Mouse (Mus musculus) kidney, adult 2 months (tissue): ENCODE data around the gene Catsper4. TPM values are rescaled to one million over a fixed set of nuclear protein-coding genes. Genes with fewer than 3 reads are reported as not detected.
"Not testable (repeated sequence)": the region's sequence is repeated elsewhere in the genome, so short reads cannot be mapped to it uniquely, and the experiment has no call there.

Experiments
- DNase-seq: peaks from one replicate; pipeline ENCODE4 v3.0.0; 2021
- H3K27ac ChIP-seq: fragments of 200-500 bp; 2 replicates; pipeline ENCODE4 v1.5.1; 2012; ENCODE audit warnings: low read depth, low read length, control low read depth, inconsistent platforms; ENCODE audit not compliant: insufficient read depth
- H3K27me3 ChIP-seq: fragments of 200-500 bp; replicated peaks from 2 replicates; pipeline ENCODE4 v1.6.1; 2012; ENCODE audit warnings: mild to moderate bottlenecking, moderate library complexity, low read length, inconsistent platforms; ENCODE audit not compliant: control insufficient read depth, insufficient read depth
- H3K36me3 ChIP-seq: fragments of 200-500 bp; 2 replicates; pipeline ENCODE4 v1.6.1; 2012; ENCODE audit warnings: mild to moderate bottlenecking, moderate library complexity, low read length, inconsistent platforms; ENCODE audit not compliant: control insufficient read depth, insufficient read depth
- H3K4me1 ChIP-seq: fragments of 200-500 bp; 2 replicates; pipeline ENCODE4 v1.6.1; 2011; ENCODE audit warnings: low read length; ENCODE audit not compliant: control insufficient read depth, insufficient read depth
- H3K4me3 ChIP-seq: fragments of 200-500 bp; 2 replicates; pipeline ENCODE4 v1.5.1; 2011; ENCODE audit warnings: mild to moderate bottlenecking, low read depth, low read length, control low read depth; ENCODE audit not compliant: insufficient read depth
- CTCF ChIP-seq: fragments of 200-500 bp; conservative IDR thresholded peaks from 2 replicates; pipeline ENCODE4 v1.5.1; 2011; ENCODE audit warnings: low read depth, mild to moderate bottlenecking, control low read depth, low read length, moderate library complexity, mixed read lengths; ENCODE audit not compliant: insufficient read depth, insufficient read length
- POLR2A ChIP-seq: fragments of 200-500 bp; IDR thresholded peaks from one replicate; pipeline ENCODE4 v1.6.1; 2011; ENCODE audit warnings: low read depth, low read length, control low read depth
- WGBS: fragments of 180-500 bp; shearing (Covaris S2); methylation state at CpG from one replicate; pipeline ENCODE4 v1.1.7; 2018; 5-methylcytosine and 5-hydroxymethylcytosine counted together
- polyA plus RNA-seq: library from polyadenylated mRNA; depleted of rRNA; stranded (reverse); fragments of >200 nt; gene quantifications from 2 replicates; pipeline ENCODE4 v1.2.3, GENCODE M21; 2012; rRNA removed

Gene Catsper4
- polyA plus RNA-seq = 0.38 and 0.69 TPM in 2 replicates

DNA sequence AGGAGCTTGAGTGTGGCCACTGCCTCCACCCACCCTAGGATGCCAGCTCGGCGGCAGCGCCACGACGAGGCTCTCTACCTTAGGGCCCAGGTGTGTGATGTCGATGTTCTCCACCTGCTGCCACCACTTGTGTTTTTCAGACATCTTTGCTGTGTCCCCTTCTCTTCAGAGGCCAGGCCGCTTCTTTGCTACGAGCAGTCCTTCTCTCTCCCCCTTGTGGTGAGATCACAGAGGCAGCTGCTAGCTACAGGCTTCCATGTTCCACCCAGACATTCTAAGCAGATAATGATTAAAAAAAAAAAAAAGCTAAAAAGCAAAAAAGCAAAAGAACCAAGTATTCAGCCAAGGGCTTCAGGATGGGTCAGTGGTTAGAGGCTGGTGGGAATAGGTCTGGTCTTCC, at the start of gene Catsper4:
Gene Catsper4, minus strand, starts transcription at position 190 of the 400 bp plus-strand sequence.
- Histone ChIP-seq H3K36me3 (no peaks in the 10 kb centered on the region), H3K27ac (no peak within 1 kb of the TSS), H3K27me3 (no peaks in the 10 kb centered on the region), H3K4me3 (no peak within 1 kb of the TSS), H3K4me1 (peaks cover 4% of the 10 kb centered on the region; the same call in 1 of the 2 replicates)
- 74% methylated on average over 8 of the region's 8 CpGs for WGBS
- no peak for DNase-seq
- TF ChIP-seq POLR2A (no peak), CTCF (no peak; the same call in 1 of the 2 replicates)

DNA sequence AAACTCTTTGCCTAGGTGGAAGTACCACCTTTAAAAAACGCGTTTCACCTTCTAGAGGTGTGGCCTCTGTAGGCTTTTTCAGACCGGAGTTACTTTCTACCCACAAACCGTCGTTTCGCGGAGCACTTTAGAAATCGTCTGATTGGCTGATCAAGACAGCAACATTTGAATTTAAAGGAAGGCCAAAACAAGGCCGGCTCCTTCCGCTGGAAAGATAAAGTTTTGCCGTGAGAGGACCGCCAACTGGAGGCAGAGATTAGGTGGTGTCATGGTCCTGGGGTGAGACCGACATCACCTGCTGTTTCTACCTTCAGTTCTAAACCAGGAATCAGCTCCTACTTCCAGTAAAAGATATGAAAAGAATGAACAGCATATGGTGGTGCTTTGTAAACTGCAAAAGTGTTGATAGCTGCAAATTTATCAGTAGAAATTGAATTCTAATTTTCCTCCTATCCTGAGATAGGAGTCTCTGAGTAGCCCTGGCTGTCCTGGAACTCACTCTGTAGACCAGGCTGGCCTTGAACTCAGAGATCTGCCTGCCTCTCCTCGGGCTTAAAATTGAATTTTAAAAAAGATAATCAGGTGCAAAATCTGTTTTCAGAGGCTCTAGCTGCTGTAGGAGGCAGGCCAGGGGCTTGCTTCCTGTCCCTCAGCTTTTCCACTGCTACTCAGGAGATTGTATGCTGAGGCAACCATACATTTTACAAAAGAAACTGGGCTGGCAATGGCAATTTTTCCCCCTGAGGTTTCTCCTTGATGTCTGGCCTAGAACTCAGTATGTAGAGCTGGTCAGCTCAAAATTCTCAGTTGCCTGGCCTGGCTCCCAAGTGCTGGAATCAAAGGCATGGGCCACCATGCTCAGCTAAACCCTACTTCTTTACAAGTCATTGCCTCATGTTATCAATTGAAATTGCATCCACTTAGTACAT, 46.5 kb upstream of the Catsper4 start:
- peaks cover 4% of the 10 kb centered on the region; the same call in 1 of the 2 replicates for H3K36me3 ChIP-seq
- H3K4me1 ChIP-seq = no peaks in the 10 kb centered on the region; the same call in 1 of the 2 replicates
- peak overlapping the region; percentile 42; the same call in 1 of the 2 replicates for H3K27ac ChIP-seq
- DNase-seq = peak; percentile 45
- WGBS = 9% methylated on average over 14 of the region's 14 CpGs
- peak overlapping the region; percentile 47 for H3K4me3 ChIP-seq
- H3K27me3 ChIP-seq = no peaks in the 10 kb centered on the region
- TF ChIP-seq POLR2A (no peak), CTCF (no peak)

DNA sequence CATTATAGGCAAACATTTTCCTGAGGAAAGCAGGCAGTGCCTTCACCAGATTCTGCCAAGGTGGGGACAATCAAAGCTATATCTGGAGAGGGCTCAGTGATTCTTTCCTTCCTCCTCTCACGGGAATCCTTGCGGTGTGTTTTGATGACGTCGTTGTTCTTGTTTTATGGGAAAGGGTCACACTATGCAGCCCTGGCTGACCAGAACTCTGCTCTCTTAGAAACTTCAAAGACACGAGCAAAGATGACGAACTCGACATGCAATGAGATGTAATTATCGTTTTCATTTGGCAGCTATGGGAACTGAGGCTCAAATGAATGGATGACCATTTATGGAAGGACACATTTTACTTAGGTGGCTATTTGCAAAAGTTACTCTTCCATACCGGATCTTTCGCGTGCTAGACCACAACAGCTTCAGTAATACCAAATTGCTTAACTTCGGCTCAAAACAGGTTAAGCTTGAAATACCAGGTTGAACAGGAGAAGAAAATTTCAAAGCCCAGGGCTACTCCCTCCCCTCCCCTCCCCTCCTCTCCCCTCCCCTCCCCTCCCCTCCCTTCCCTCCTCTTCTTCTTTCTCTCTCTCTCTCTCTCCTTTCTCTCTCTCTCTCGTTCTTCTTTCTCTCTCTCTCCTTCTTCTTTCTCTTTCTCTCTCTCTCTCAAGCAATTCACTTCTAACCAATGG, 45.7 kb upstream of the Catsper4 start:
- Histone ChIP-seq H3K4me3 (peak overlapping the region; percentile 47; the same call in 1 of the 2 replicates), H3K27me3 (no peaks in the 10 kb centered on the region), H3K4me1 (no peaks in the 10 kb centered on the region; the same call in 1 of the 2 replicates), H3K36me3 (no peaks in the 10 kb centered on the region), H3K27ac (no peak overlapping the region; the same call in 1 of the 2 replicates)
- DNase-seq = no peak
- no peak for TF ChIP-seq POLR2A
- TF ChIP-seq CTCF = no peak
- WGBS = 12% methylated on average over 13 of the region's 13 CpGs

DNA sequence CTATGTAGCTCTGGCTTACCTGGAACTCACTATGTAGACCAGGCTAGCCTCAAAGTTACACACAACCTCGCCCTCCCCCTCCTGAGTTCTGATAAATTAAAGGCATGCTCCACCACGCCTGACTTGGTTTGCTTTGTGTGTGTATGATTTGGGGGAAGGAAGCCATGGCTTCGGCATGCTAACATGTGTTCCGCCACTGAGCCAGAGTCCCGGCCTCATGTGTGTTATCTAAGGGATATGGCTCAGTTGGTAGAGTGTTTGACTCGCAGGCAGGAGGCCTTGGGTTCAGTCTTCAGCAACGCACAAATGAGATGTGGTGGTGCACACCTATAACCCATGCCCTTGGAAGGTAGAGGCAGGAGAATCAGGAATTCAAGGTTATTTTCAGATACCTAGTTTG, 44.8 kb upstream of the Catsper4 start:
- Histone ChIP-seq H3K4me1 (no peaks in the 10 kb centered on the region; the same call in 1 of the 2 replicates), H3K27me3 (no peaks in the 10 kb centered on the region), H3K36me3 (no peaks in the 10 kb centered on the region), H3K27ac (no peak overlapping the region), H3K4me3 (no peak overlapping the region)
- DNase-seq = no peak
- WGBS = 84% methylated on average over 7 of the region's 7 CpGs
- TF ChIP-seq CTCF (no peak), POLR2A (no peak)

DNA sequence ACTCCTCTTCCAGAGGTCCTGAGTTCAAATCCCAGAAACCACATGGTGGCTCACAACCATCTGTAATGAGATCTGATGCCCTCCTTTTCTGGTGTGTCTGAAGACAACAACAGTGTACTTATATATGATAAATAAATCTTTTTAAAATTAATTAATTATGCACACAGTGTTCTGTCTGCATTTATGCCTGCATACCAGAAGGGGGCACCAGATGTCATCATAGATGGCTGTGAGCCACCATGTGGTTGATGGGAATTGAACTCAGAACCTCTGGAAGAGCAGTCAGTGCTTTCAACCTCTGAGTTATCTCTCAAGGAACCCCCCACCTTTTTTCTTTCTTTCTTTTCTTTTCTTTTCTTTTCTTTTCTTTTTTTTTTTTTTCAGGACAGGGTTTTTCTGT, 42.4 kb upstream of the Catsper4 start:
- H3K27me3 ChIP-seq, DNase-seq, H3K27ac ChIP-seq, H3K36me3 ChIP-seq, H3K4me3 ChIP-seq, H3K4me1 ChIP-seq: not testable (repeated sequence)
- TF ChIP-seq CTCF = 0 out of 2 replicates have a peak, but pooled peaks have one; percentile 29

DNA sequence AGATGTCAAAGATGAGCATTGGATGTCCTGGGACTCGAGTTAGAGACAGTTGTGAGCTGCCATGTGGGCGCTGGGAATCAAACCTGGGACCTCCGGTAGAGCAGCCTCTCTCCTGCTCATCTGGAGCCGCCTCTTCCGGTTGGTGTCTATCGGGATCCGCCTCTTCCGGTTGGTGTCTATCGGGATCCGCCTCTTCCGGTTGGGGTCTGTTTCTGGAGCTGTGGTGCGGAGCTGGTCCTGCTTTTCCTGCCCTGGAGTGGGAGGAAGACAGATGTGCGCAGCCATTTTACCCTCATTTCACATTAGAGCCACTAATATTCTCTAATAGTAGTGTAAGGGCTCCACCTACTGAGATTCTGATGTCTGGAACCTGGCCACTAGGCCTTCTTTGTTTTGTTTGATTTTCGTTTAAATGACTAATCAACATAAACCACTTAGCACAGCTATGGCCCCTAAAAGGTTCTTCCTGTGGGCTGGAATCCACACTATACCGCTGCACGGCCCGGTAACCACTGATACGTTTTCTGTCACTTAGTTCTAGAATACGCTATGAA, 41.0 kb upstream of the Catsper4 start:
- WGBS = 73% methylated on average over 19 of the region's 19 CpGs
- DNase-seq = peak; percentile 47
- no peak for TF ChIP-seq CTCF
- no peak for TF ChIP-seq POLR2A

DNA sequence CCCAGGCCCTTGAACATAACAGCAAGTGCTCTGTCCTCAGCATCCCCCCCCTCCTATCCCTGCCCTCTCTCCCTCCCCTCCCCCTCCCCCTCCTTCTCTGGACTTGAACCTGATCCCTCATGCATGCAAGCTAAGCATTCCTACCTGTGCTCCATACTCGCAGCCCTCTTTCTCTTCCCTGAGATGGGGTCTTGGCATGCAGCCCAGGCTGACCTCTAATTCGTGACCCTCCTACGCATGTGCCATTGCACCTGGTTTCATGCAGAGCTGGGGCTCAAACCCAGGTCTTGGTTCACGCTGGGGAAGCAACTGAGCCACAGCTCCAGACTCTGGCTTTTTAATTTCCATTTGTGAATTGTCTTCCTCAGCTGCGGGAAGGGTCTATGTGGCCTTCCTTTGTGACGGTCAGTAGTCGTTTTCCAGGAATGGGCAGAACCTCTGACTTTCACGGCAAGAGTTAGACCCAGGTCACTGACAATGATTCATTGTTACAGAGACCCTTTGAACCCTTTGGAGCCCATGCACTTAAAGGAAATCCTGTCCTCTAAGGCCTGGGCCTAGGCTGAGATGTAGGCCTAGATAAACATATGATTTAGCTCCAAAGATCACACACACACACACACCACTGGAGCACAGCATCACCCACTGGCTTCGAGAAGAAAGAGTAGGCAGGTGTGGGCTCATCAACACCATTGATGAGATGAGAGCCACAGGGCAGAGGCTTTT, 38.8 kb upstream of the Catsper4 start:
- Histone ChIP-seq H3K36me3 (no peaks in the 10 kb centered on the region), H3K4me3 (no peak overlapping the region), H3K27ac (no peak overlapping the region), H3K27me3 (no peaks in the 10 kb centered on the region), H3K4me1 (no peaks in the 10 kb centered on the region)
- DNase-seq = peak; percentile 69
- TF ChIP-seq CTCF (no peak), POLR2A (no peak)
- 46% methylated on average over 9 of the region's 9 CpGs for WGBS

More for the DNA sequence above, 41.0 kb upstream of the Catsper4 start:
- no peak overlapping the region for H3K4me3 ChIP-seq
- H3K27me3 ChIP-seq = no peaks in the 10 kb centered on the region
- no peaks in the 10 kb centered on the region for H3K4me1 ChIP-seq
- H3K27ac ChIP-seq = no peak overlapping the region
- H3K36me3 ChIP-seq = no peaks in the 10 kb centered on the region
